Comparison of ENCODE assay signal across 8 mouse cellular contexts in the genomic region with DNA sequence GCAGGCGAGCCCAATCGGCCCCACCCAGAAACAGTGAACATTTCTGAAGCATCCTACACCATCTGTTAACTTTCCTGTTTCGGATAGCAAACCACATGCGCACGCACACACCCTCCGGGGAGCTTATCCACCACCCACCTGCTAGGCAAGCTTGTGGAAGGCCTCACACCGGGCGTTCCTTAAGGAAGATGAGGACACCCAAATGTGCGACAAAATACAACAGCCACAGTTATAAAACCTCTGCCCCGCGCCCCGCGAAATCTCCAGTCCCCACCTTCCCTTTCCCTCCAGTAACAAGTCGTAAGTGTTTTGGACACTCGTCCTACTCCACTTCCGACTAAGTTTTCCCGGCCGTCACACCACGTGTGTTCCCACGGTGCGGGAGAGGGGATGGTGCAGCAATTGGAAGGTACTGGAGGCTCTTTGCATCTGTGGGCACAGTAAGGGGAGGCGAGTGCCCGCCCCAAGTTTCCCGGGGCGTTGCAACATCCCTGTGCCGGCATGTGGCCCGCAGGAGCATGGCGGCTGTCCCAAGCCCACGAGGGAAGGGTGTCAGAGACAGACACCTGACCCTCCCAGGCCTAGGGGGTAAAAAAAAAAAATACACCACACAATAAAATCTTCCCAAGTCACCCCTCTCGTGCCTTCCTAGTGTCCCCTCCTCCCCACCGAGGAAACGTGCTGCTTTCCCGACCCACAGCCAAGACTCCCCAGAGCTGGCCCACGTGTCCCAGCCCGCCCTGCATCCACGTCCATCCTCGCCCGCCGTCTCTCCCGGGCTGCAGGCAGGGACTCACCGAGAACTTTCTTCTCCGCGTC. TPM values are rescaled to one million over a fixed set of nuclear protein-coding genes. Genes with fewer than 3 reads are reported as not detected.
DNase-seq lines count a peak whose midpoint lies in the region; ATAC-seq and TF ChIP-seq lines count a peak whose summit lies in the region.

No protein-coding gene starts in this region.

- peak; percentile 74 for DNase-seq in brain, embryonic 14.5 days (ENCODE audit: low read depth)
- peak; percentile 56 for DNase-seq in kidney, postnatal 14 days
- DNase-seq in neural tube, embryonic 11.5 days (ENCODE audit: low spot score) = peak; percentile 69
- peak; percentile 90 for DNase-seq in telencephalon, adult 2 months (ENCODE audit: low read depth, low spot score)

- TF ChIP-seq CTCF in brain, embryonic 14.5 days (IDR thresholded peaks at IDR 0.05; ENCODE audit: borderline replicate concordance, extremely low read depth, insufficient read depth, insufficient read length) = no peak

- peak overlapping the region; percentile 82 to 98 for H3K4me3 ChIP-seq in heart, embryonic 14.5 days (ENCODE audit: control insufficient read depth in 1 of 2, insufficient read depth in 1 of 2, low read depth in 1 of 2, low read length in 2 of 2)
- H3K4me3 ChIP-seq in liver, embryonic 15.5 days (replicated peaks) = peak overlapping the region; percentile 95
- H3K4me3 ChIP-seq in neural tube, embryonic 11.5 days (ENCODE audit: low read depth, low read length) = peak overlapping the region; percentile 85

- no peaks in the 10 kb centered on the region for H3K27me3 ChIP-seq in heart, embryonic 14.5 days (ENCODE audit: control insufficient read depth, insufficient read depth, low read length)
- H3K27me3 ChIP-seq in liver, embryonic 15.5 days = no peaks in the 10 kb centered on the region
- H3K27me3 ChIP-seq in neural tube, embryonic 11.5 days (ENCODE audit: control insufficient read depth, insufficient read depth, low read length) = no peaks in the 10 kb centered on the region

- TF ChIP-seq POLR2A in brain, embryonic 14.5 days (IDR thresholded peaks at IDR 0.05; ENCODE audit: borderline replicate concordance, extremely low read depth, insufficient read depth, insufficient read length, poor library complexity, severe bottlenecking) = no peak

- H3K9ac ChIP-seq in heart, embryonic 14.5 days (ENCODE audit: low read length) = peak overlapping the region; percentile 95
- H3K9ac ChIP-seq in liver, embryonic 15.5 days = peak overlapping the region; percentile 95
- peak overlapping the region; percentile 88 for H3K9ac ChIP-seq in neural tube, embryonic 11.5 days (ENCODE audit: low read length)

- WGBS in heart, embryonic 14.5 days = under 1% methylated on average over 43 of the region's 43 CpGs
- WGBS in liver, embryonic 15.5 days (ENCODE audit: insufficient replicate concordance) = under 1% methylated on average over 43 of the region's 43 CpGs
- 0% methylated on average over 43 of the region's 43 CpGs for WGBS in neural tube, embryonic 11.5 days

- H3K4me1 ChIP-seq in heart, embryonic 14.5 days (ENCODE audit: control insufficient read depth in 2 of 2, insufficient read depth in 2 of 2, low read length in 2 of 2) = peaks cover 12 to 48% of the 10 kb centered on the region in 2 experiments
- H3K4me1 ChIP-seq in liver, embryonic 15.5 days (replicated peaks) = peaks cover 51% of the 10 kb centered on the region
- peaks cover 5% of the 10 kb centered on the region; the same call in 1 of the 2 replicates for H3K4me1 ChIP-seq in neural tube, embryonic 11.5 days (ENCODE audit: control insufficient read depth, insufficient read depth, low read length)

- ATAC-seq in CD4-positive, CD25-positive, alpha-beta regulatory T cell, adult 4 months = peak; percentile 47
- ATAC-seq in erythroid progenitor cell, adult 5-6 weeks (replicated peaks; ENCODE audit: low FRiP score, poor library complexity, severe bottlenecking) = peak; percentile 84
- ATAC-seq in heart, embryonic 14.5 days (ENCODE audit: insufficient number of reproducible peaks, insufficient read depth, low FRiP score, low read depth) = peak; percentile 68; the same call in 1 of the 2 replicates
- ATAC-seq in liver, embryonic 15.5 days (ENCODE audit: insufficient read depth) = peak; percentile 88
- peak; percentile 72 for ATAC-seq in neural tube, embryonic 11.5 days (ENCODE audit: insufficient read depth, low FRiP score, low TSS enrichment)

- H3K27ac ChIP-seq in heart, embryonic 14.5 days (replicated peaks in 1 of 2; ENCODE audit: control insufficient read depth in 1 of 2, insufficient read depth in 1 of 2, low read depth in 2 of 2, low read length in 2 of 2) = peak overlapping the region; percentile 56 to 92
- peak overlapping the region; percentile 95 for H3K27ac ChIP-seq in liver, embryonic 15.5 days (replicated peaks)
- H3K27ac ChIP-seq in neural tube, embryonic 11.5 days (ENCODE audit: low read depth, low read length) = peak overlapping the region; percentile 68; the same call in 1 of the 2 replicates

- peak overlapping the region; percentile 91 for H3K4me2 ChIP-seq in heart, embryonic 14.5 days (ENCODE audit: low read length)
- peak overlapping the region; percentile 84 for H3K4me2 ChIP-seq in liver, embryonic 15.5 days
- peak overlapping the region; percentile 91 for H3K4me2 ChIP-seq in neural tube, embryonic 11.5 days (ENCODE audit: low read depth)

- no peaks in the 10 kb centered on the region for H3K9me3 ChIP-seq in heart, embryonic 14.5 days (ENCODE audit: control insufficient read depth, low read length)
- H3K9me3 ChIP-seq in liver, embryonic 15.5 days (replicated peaks) = no peaks in the 10 kb centered on the region
- no peaks in the 10 kb centered on the region for H3K9me3 ChIP-seq in neural tube, embryonic 11.5 days (ENCODE audit: control insufficient read depth, low read length)

- 0 out of 2 replicates have a peak, but pooled peaks cover 4% of the 10 kb centered on the region for H3K36me3 ChIP-seq in heart, embryonic 14.5 days (ENCODE audit: control insufficient read depth, insufficient read depth, low read length)
- H3K36me3 ChIP-seq in liver, embryonic 15.5 days (replicated peaks) = peaks cover 10% of the 10 kb centered on the region
- no peaks in the 10 kb centered on the region for H3K36me3 ChIP-seq in neural tube, embryonic 11.5 days (ENCODE audit: control insufficient read depth, insufficient read depth, low read length)

RNA-seq across cellular contexts. Expression of gene Ybx3, which starts 0.8 kb away (rescaled TPM):
- polyA plus RNA-seq in CD4-positive, CD25-positive, alpha-beta regulatory T cell, adult 4 months (2017; shearing (Covaris generic)) = 10 to 100 TPM; 18.0 to 21.9 TPM
- 88.6 and 124 TPM in 2 replicates for polyA plus RNA-seq in brain, embryonic 14.5 days (2012; rRNA removed)
- 426 and 461 TPM in 2 replicates for total RNA-seq in erythroid progenitor cell, adult 5-6 weeks (2015; ENCODE audit: low replicate concordance)
- total RNA-seq in erythroid progenitor cell, adult 5-6 weeks (2017; ENCODE audit: low replicate concordance) = 493 and 501 TPM in 2 replicates
- 76.4 and 98.6 TPM in 2 replicates for polyA plus RNA-seq in heart, embryonic 14.5 days (2014; fragmentation: Nextera tagmentation; extraction: Ambion mirVana)
- 55.6 and 57.5 TPM in 2 replicates for polyA plus RNA-seq in liver, embryonic 15.5 days (2015; fragmentation: Nextera tagmentation; extraction: Ambion mirVana)
- polyA plus RNA-seq in neural tube, embryonic 11.5 days (2014; fragmentation: Nextera tagmentation; extraction: Ambion mirVana) = 57.0 and 62.7 TPM in 2 replicates

RNA-seq across cellular contexts. Expression of gene Styk1, which starts 34.0 kb away (rescaled TPM):
- polyA plus RNA-seq in CD4-positive, CD25-positive, alpha-beta regulatory T cell, adult 4 months (2017; shearing (Covaris generic)) = not detected
- polyA plus RNA-seq in brain, embryonic 14.5 days (2012; rRNA removed) = 1.6 and 1.9 TPM in 2 replicates
- not detected in 2 replicates for total RNA-seq in erythroid progenitor cell, adult 5-6 weeks (2015; ENCODE audit: low replicate concordance)
- total RNA-seq in erythroid progenitor cell, adult 5-6 weeks (2017; ENCODE audit: low replicate concordance) = 1.9 TPM in 1 of 2 replicates, not detected in the other
- 0.12 and 0.39 TPM in 2 replicates for polyA plus RNA-seq in heart, embryonic 14.5 days (2014; fragmentation: Nextera tagmentation; extraction: Ambion mirVana)
- polyA plus RNA-seq in liver, embryonic 15.5 days (2015; fragmentation: Nextera tagmentation; extraction: Ambion mirVana) = 0.89 and 0.90 TPM in 2 replicates
- polyA plus RNA-seq in neural tube, embryonic 11.5 days (2014; fragmentation: Nextera tagmentation; extraction: Ambion mirVana) = 1.5 and 2.1 TPM in 2 replicates

Comparison
In these comparisons a context has a peak if more than half of its experiments do, and no peak if none do; other contexts are left out.
1. Peak in every context shown above with its lines: DNase-seq, ATAC-seq, H3K4me3 ChIP-seq and H3K27ac ChIP-seq.